Mouse (Mus musculus): ENCODE results near the gene Ndrg3.
"Not testable (repeated sequence)": the region's sequence is repeated elsewhere in the genome, so short reads cannot be mapped to it uniquely, and the experiment has no call there.

- not testable (repeated sequence) for TF ChIP-seq SMC3 (IDR thresholded peaks at IDR 0.05; ENCODE audit: low read depth, low read length); ZC3H11A (IDR thresholded peaks at IDR 0.05; ENCODE audit: low read depth, low read length); CTCF (conservative IDR thresholded peaks at IDR 0.05 in 1 of 2, IDR thresholded peaks at IDR 0.05 in 1 of 2; ENCODE audit: low read depth in 2 of 2, low read length in 2 of 2); EP300 (IDR thresholded peaks at IDR 0.05; ENCODE audit: low read length); ZKSCAN1 (IDR thresholded peaks at IDR 0.05; ENCODE audit: borderline replicate concordance, low read depth, low read length); MXI1 (IDR thresholded peaks at IDR 0.05; ENCODE audit: low read depth, low read length); POLR2A (IDR thresholded peaks at IDR 0.05; ENCODE audit: low read depth, low read length); CHD1 (IDR thresholded peaks at IDR 0.05; ENCODE audit: low read depth, low read length); USF2 (conservative IDR thresholded peaks at IDR 0.05; ENCODE audit: low read depth, low read length)
These were observed 85.9 kb downstream of the Ndrg3 start for GRCm38 (mm10) chr2:156905931-156906330.
